Mouse (Mus musculus) heart, postnatal 0 days (tissue): ENCODE measurements around the gene Gpr62.

Experiments
- CTCF ChIP-seq: IDR thresholded peaks from 2 replicates; pipeline ENCODE4 v1.5.1; 2016; ENCODE audit warnings: antibody characterized with exemption, control low read depth, low read depth
- EP300 ChIP-seq: IDR thresholded peaks from 2 replicates; pipeline ENCODE4 v1.6.1; 2016; ENCODE audit warnings: antibody characterized with exemption, low read depth

DNA sequence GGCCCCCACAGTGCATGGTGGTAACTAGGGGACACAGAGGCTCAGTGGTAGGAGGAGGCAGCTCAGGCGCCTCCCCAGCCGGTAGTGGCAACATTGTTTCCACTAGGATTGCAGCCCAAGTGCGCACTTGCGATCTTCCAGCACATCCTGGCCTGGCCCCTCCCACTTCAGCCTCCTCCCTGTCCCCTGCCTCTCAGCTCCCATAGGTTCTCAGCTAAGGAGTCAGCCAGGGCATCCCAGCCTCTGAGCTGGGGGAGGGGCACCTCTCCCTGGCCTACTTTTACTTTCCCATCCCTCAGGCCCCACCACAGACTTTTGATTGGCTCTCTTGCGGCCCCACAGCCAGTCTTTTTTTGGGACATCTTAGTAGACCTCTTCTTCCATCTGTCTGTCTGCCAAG lies 6.2 kb upstream of the Gpr62 start:
- TF ChIP-seq CTCF (no peak), EP300 (no peak)
